ENCODE assay signal across 9 mouse cellular contexts in the genomic region with DNA sequence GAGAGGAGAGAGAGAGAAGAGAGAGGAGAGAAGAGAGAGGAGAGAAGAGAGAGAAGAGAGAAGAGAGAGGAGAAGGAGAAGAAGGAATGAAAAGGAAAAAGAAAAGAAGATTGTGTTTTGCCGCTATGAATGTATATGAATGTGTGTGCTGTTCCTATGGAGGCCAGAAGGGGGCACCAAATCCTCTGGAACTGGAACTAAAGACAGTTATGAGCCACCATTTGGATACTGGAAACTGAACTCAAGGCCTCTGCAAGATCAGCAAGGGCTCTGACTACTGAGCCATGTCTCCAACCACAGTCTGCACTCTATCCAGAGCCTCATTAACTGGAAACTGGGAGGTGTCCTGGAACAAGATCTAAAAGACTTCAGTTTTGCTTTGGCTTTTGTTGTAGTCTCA. TPM values are rescaled to one million over a fixed set of nuclear protein-coding genes. Genes with fewer than 3 reads are reported as not detected.
DNase-seq lines count a peak whose midpoint lies in the region; ATAC-seq and TF ChIP-seq lines count a peak whose summit lies in the region.
"Had no signal": no experiment of that assay in that cellular context is flagged by ENCODE, and none has a peak within 500 bp of the region (broad histone marks: within the 10 kb centered on the region; RNA-seq: fewer than 3 reads in every experiment).

No protein-coding gene starts in this region.

- intact Hi-C loops in heart, adult 2 months (cut with DNase I): loop anchor here (1.0 to 2.0 kb wide), 2 partner anchors 10 to 44 kb away; partner anchors contain the start of gene Fmnl3

- peak in 1 of 2 experiments; percentile 66 for DNase-seq in heart, adult 2 months
- no peak for DNase-seq in heart, adult 9 months (ENCODE audit: low spot score in 2 of 2)
- DNase-seq in ZHBTc4 (ENCODE audit: low read depth, low spot score): peak; percentile 73
- peak; percentile 72 for DNase-seq in kidney, postnatal 10 days
- DNase-seq in stomach, postnatal 0 days (ENCODE audit: low spot score): peak; percentile 36
- DNase-seq in right cerebral cortex, adult 18-20 months: no peak

- H3K79me2 ChIP-seq in heart, adult 2 months (replicated peaks; ENCODE audit: control insufficient read depth, insufficient read depth, low read length): no peaks in the 10 kb centered on the region
- peaks cover 10% of the 10 kb centered on the region for H3K79me2 ChIP-seq in C2C12 (ENCODE audit: control insufficient read depth, insufficient read depth)

- H3K79me3 ChIP-seq in C2C12 (ENCODE audit: low read depth): no peaks in the 10 kb centered on the region

- TF ChIP-seq EP300 in heart, adult 2 months (IDR thresholded peaks at IDR 0.05; ENCODE audit: insufficient read depth, low read depth, low read length): no peak
- no peak for TF ChIP-seq EP300 in stomach, postnatal 0 days (optimal IDR thresholded peaks at IDR 0.05)

- H3K9ac ChIP-seq in heart, adult 2 months (ENCODE audit: low read depth, low read length): no peak overlapping the region
- H3K9ac ChIP-seq in stomach, postnatal 0 days (ENCODE audit: low read length): no peak overlapping the region
- H3K9ac ChIP-seq in forebrain, embryonic 16.5 days (replicated peaks; ENCODE audit: low read depth, low read length): no peak overlapping the region
- H3K9ac ChIP-seq: embryonic facial prominence, embryonic 15.5 days had no signal

- H3K4me3 ChIP-seq in heart, adult 2 months: no peak overlapping the region
- no peak overlapping the region for H3K4me3 ChIP-seq in C2C12 (ENCODE audit: insufficient read depth, poor library complexity, severe bottlenecking)
- no peak overlapping the region for H3K4me3 ChIP-seq in stomach, postnatal 0 days (ENCODE audit: low read depth, low read length)
- no peak overlapping the region for H3K4me3 ChIP-seq in forebrain, embryonic 16.5 days (replicated peaks; ENCODE audit: low read length)
- H3K4me3 ChIP-seq: embryonic facial prominence, embryonic 15.5 days had no signal

- peak overlapping the region; percentile 71 for H3K27ac ChIP-seq in heart, adult 2 months
- no peak overlapping the region for H3K27ac ChIP-seq in stomach, postnatal 0 days (replicated peaks)
- H3K27ac ChIP-seq in forebrain, embryonic 16.5 days (ENCODE audit: low read length): no peak overlapping the region
- H3K27ac ChIP-seq: embryonic facial prominence, embryonic 15.5 days had no signal

- H3K9me3 ChIP-seq in stomach, postnatal 0 days (ENCODE audit: control insufficient read depth, low read length): no peaks in the 10 kb centered on the region
- H3K9me3 ChIP-seq in forebrain, embryonic 16.5 days (ENCODE audit: control insufficient read depth, low read length): no peaks in the 10 kb centered on the region
- H3K9me3 ChIP-seq: embryonic facial prominence, embryonic 15.5 days had no signal

- H3ac ChIP-seq in C2C12 (ENCODE audit: control insufficient read depth, insufficient read length, low read depth): no peak overlapping the region

- no peaks in the 10 kb centered on the region for H3K27me3 ChIP-seq in heart, adult 2 months (ENCODE audit: control insufficient read depth, insufficient read depth, low read length)
- H3K27me3 ChIP-seq in C2C12 (ENCODE audit: control insufficient read depth, insufficient read depth, insufficient read length): no peaks in the 10 kb centered on the region
- H3K27me3 ChIP-seq in stomach, postnatal 0 days (ENCODE audit: control insufficient read depth, insufficient read depth, low read length): no peaks in the 10 kb centered on the region
- H3K27me3 ChIP-seq in forebrain, embryonic 16.5 days (replicated peaks; ENCODE audit: control insufficient read depth, insufficient read depth, low read length): no peaks in the 10 kb centered on the region
- H3K27me3 ChIP-seq: embryonic facial prominence, embryonic 15.5 days had no signal

- no peak for TF ChIP-seq POLR2A in heart, adult 2 months (IDR thresholded peaks at IDR 0.05; ENCODE audit: insufficient read depth, low read depth, low read length)

- 72% methylated on average over 1 of the region's 1 CpGs for WGBS in heart, adult 2 months
- WGBS in stomach, postnatal 0 days: 83% methylated on average over 1 of the region's 1 CpGs
- WGBS in forebrain, embryonic 16.5 days: 68% methylated on average over 1 of the region's 1 CpGs

- TF ChIP-seq CTCF in heart, adult 2 months (IDR thresholded peaks at IDR 0.05): peak; percentile 83
- TF ChIP-seq CTCF in C2C12 (IDR thresholded peaks at IDR 0.05; ENCODE audit: control insufficient read depth, insufficient read depth, insufficient read length): peak; percentile 39
- TF ChIP-seq CTCF in stomach, postnatal 0 days (IDR thresholded peaks at IDR 0.05; ENCODE audit: low read depth): peak; percentile 80

- H3K4me2 ChIP-seq in stomach, postnatal 0 days (replicated peaks; ENCODE audit: low read depth): no peak overlapping the region
- no peak overlapping the region for H3K4me2 ChIP-seq in forebrain, embryonic 16.5 days (ENCODE audit: low read length)
- H3K4me2 ChIP-seq: embryonic facial prominence, embryonic 15.5 days had no signal

- peaks cover 36% of the 10 kb centered on the region for H3K4me1 ChIP-seq in heart, adult 2 months (ENCODE audit: control insufficient read depth, insufficient read depth, low read length)
- H3K4me1 ChIP-seq in stomach, postnatal 0 days (replicated peaks; ENCODE audit: control insufficient read depth, insufficient read depth): no peaks in the 10 kb centered on the region
- no peaks in the 10 kb centered on the region for H3K4me1 ChIP-seq in forebrain, embryonic 16.5 days (replicated peaks; ENCODE audit: control insufficient read depth, insufficient read depth, low read length)

- H3K36me3 ChIP-seq in heart, adult 2 months (ENCODE audit: control insufficient read depth, insufficient read depth, low read length): peaks cover 8% of the 10 kb centered on the region
- peaks cover 96% of the 10 kb centered on the region for H3K36me3 ChIP-seq in C2C12 (ENCODE audit: control insufficient read depth, insufficient read depth)
- H3K36me3 ChIP-seq in stomach, postnatal 0 days (ENCODE audit: control insufficient read depth, insufficient read depth, low read length): peaks cover 5% of the 10 kb centered on the region
- H3K36me3 ChIP-seq in forebrain, embryonic 16.5 days (ENCODE audit: control insufficient read depth, insufficient read depth): peaks cover 8% of the 10 kb centered on the region; the same call in 1 of the 2 replicates

- no peak for ATAC-seq in stomach, postnatal 0 days (ENCODE audit: low FRiP score, low TSS enrichment)
- no peak for ATAC-seq in forebrain, embryonic 16.5 days

TF ChIP-seq in C2C12, 6 proteins besides CTCF, POLR2A, EP300 and RAD21:
- TF ChIP-seq FOSL1 (IDR thresholded peaks at IDR 0.05; ENCODE audit: insufficient read depth, low read length, poor library complexity, severe bottlenecking) (no peak), MYOD1 (IDR thresholded peaks at IDR 0.05; ENCODE audit: control insufficient read depth, insufficient read length, low read depth) (no peak), MAX (IDR thresholded peaks at IDR 0.05) (no peak), USF1 (IDR thresholded peaks at IDR 0.05; ENCODE audit: low read depth) (no peak)

RNA-seq across cellular contexts. Expression of gene Fam186b, which starts 31.3 kb away (rescaled TPM):
- not detected for total RNA-seq in heart, adult 2 months (2021)
- polyA plus RNA-seq in heart, adult 2 months (2012; rRNA removed): 0.20 TPM in 1 of 2 replicates, not detected in the other
- polyA plus RNA-seq in C2C12 (2012; fragmentation: generic; extraction: Trizol): not detected
- 0.28 TPM in 1 of 2 replicates, not detected in the other for polyA plus RNA-seq in stomach, postnatal 0 days (2015; fragmentation: Nextera tagmentation; extraction: Ambion mirVana)
- polyA plus RNA-seq in forebrain, embryonic 16.5 days (2015; fragmentation: Nextera tagmentation; extraction: Ambion mirVana): 0.42 and 0.50 TPM in 2 replicates

RNA-seq across cellular contexts. Expression of gene Prpf40b, which starts 32.1 kb away (rescaled TPM):
- total RNA-seq in heart, adult 2 months (2021): 10 to 100 TPM; 18.9 to 23.4 TPM
- 39.5 and 39.7 TPM in 2 replicates for polyA plus RNA-seq in heart, adult 2 months (2012; rRNA removed)
- polyA plus RNA-seq in C2C12 (2012; fragmentation: generic; extraction: Trizol): 24.7 TPM
- polyA plus RNA-seq in stomach, postnatal 0 days (2015; fragmentation: Nextera tagmentation; extraction: Ambion mirVana): 16.1 and 18.3 TPM in 2 replicates
- 111 and 129 TPM in 2 replicates for polyA plus RNA-seq in forebrain, embryonic 16.5 days (2015; fragmentation: Nextera tagmentation; extraction: Ambion mirVana)

RNA-seq across cellular contexts. Expression of gene Fmnl3, which starts 43.3 kb away (rescaled TPM):
- 10 to 100 TPM; 14.6 to 18.1 TPM for total RNA-seq in heart, adult 2 months (2021)
- 18.6 and 29.3 TPM in 2 replicates for polyA plus RNA-seq in heart, adult 2 months (2012; rRNA removed)
- 76.6 TPM for polyA plus RNA-seq in C2C12 (2012; fragmentation: generic; extraction: Trizol)
- 8.0 and 8.6 TPM in 2 replicates for polyA plus RNA-seq in stomach, postnatal 0 days (2015; fragmentation: Nextera tagmentation; extraction: Ambion mirVana)
- 8.7 and 10.3 TPM in 2 replicates for polyA plus RNA-seq in forebrain, embryonic 16.5 days (2015; fragmentation: Nextera tagmentation; extraction: Ambion mirVana)

Comparison
In these comparisons a context has a peak if more than half of its experiments do, and no peak if none do; other contexts are left out.
1. DNase-seq: peak in ZHBTc4 (single experiment), kidney, postnatal 10 days (single experiment) and stomach, postnatal 0 days (single experiment); none in heart, adult 9 months (0 of 2) and right cerebral cortex, adult 18-20 months (single experiment).
2. Peak in every context shown above with its lines, with median percentiles within 50 percentile points of each other: CTCF ChIP-seq.